Mouse (Mus musculus) liver, postnatal 0 days (tissue): ENCODE results near the gene Slc44a1. TPM values are rescaled to one million over a fixed set of nuclear protein-coding genes. Genes with fewer than 3 reads are reported as not detected.

Experiments
- ATAC-seq: fragments of 200-750 bp; cut with Nextera tagmentation; 2 replicates; pipeline ENCODE4 v1.8.0; 2017; ENCODE audit warnings: mild to moderate bottlenecking, moderate library complexity
- DNase-seq: peaks from one replicate; pipeline ENCODE4 v3.0.0-alpha.2; 2016
- H3K27ac ChIP-seq: fragments of 300-500 bp; sonication (generic); 2 replicates; pipeline ENCODE4 v1.5.1; 2014; ENCODE audit warnings: antibody characterized with exemption, moderate library complexity, mild to moderate bottlenecking, low read depth
- H3K27me3 ChIP-seq: fragments of 300-500 bp; sonication (generic); 2 replicates; pipeline ENCODE4 v1.6.1; 2014; ENCODE audit warnings: low read length, control low read depth, mixed read lengths; ENCODE audit not compliant: insufficient read depth
- H3K36me3 ChIP-seq: fragments of 300-500 bp; sonication (generic); replicated peaks from 2 replicates; pipeline ENCODE4 v1.6.1; 2014; ENCODE audit warnings: mild to moderate bottlenecking, control low read depth, low read length, moderate library complexity, mixed read lengths; ENCODE audit not compliant: insufficient read depth
- H3K4me1 ChIP-seq: fragments of 300-500 bp; sonication (generic); 2 replicates; pipeline ENCODE4 v1.6.1; 2014; ENCODE audit warnings: antibody characterized with exemption, mild to moderate bottlenecking, control low read depth; ENCODE audit not compliant: insufficient read depth
- H3K4me2 ChIP-seq: fragments of 300-500 bp; sonication (generic); 2 replicates; pipeline ENCODE4 v1.6.1; 2014; ENCODE audit warnings: low read depth, mild to moderate bottlenecking, low read length, moderate library complexity, mixed read lengths
- H3K4me3 ChIP-seq: fragments of 300-500 bp; sonication (generic); 2 replicates; pipeline ENCODE4 v1.5.1; 2014; ENCODE audit warnings: low read depth, low read length
- H3K9ac ChIP-seq: fragments of 300-500 bp; sonication (generic); replicated peaks from 2 replicates; pipeline ENCODE4 v1.6.1; 2014; ENCODE audit warnings: mild to moderate bottlenecking, moderate library complexity
- H3K9me3 ChIP-seq: fragments of 300-500 bp; sonication (generic); 2 replicates; pipeline ENCODE4 v1.6.1; 2016; ENCODE audit warnings: mild to moderate bottlenecking, control low read depth, low read length, mixed read lengths
- CTCF ChIP-seq: sonication (generic); IDR thresholded peaks from 2 replicates; pipeline ENCODE4 v1.5.1; 2016; ENCODE audit warnings: antibody characterized with exemption, low read depth
- EP300 ChIP-seq: IDR thresholded peaks from 2 replicates; pipeline ENCODE4 v1.6.1; 2016; ENCODE audit warnings: antibody characterized with exemption, low read depth, mild to moderate bottlenecking
- WGBS: fragments of 180-500 bp; shearing (Covaris S2); extraction: QIAGEN DNeasy Blood & Tissue Kit; methylation state at CpG from one replicate; pipeline ENCODE4 v1.1.7; 2014; ENCODE audit not compliant: insufficient replicate concordance; 5-methylcytosine and 5-hydroxymethylcytosine counted together
- polyA plus RNA-seq: library from polyadenylated mRNA; unstranded; fragments of >200 nt; fragmentation: Nextera tagmentation; extraction: Ambion mirVana; gene quantifications from 2 replicates; pipeline ENCODE4 v1.2.1, GENCODE M21; 2015

The Slc44a1 gene
- polyA plus RNA-seq, 1 experiment from 2014 or later: 11.6 TPM

DNA sequence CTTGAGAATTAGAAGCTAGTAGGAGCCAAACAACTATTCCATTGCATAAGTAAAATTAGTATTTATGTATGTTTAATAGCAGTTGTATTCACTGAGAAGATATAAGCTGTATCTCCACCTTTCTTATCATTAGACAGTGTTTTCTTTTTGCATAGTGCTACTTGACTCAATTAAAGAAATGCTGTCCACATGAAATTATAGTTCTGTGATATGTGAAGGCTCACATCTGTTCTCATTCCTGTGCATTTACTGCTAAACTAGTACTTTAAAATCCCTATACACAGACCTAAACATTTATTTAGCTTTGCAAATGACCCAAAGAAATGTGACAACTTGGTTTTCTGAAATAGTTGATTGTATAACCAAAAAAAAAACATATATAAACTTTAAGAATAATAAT lies 96.9 kb downstream of the Slc44a1 start:
- Histone ChIP-seq H3K4me3 (no peak overlapping the region), H3K27ac (no peak overlapping the region), H3K4me2 (no peak overlapping the region), H3K4me1 (peaks cover 6% of the 10 kb centered on the region; the same call in 1 of the 2 replicates), H3K9me3 (no peaks in the 10 kb centered on the region), H3K9ac (no peak overlapping the region), H3K27me3 (no peaks in the 10 kb centered on the region), H3K36me3 (0 out of 2 replicates have a peak, but pooled peaks cover under 1% of the 10 kb centered on the region)
- TF ChIP-seq EP300 (no peak), CTCF (no peak)
- ATAC-seq (no peak), DNase-seq (no peak)

DNA sequence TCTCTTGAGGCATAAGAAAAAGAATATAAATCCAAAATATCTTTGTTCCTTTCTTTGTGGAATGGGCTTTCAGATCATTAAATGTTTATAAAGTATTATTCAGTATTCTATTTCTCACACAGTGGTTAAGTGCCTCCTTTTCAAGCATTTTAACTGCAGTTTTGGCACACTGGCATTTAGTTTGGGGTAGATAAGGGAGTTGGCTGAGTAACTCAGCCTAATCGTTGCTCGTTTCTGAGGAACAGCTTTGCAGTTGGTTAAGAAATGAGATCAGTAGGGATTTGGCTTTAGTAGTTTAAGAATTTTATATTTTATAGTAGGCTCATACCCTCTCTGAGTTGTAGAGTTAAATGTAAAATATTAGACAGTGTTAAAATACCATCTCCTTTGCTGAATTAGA lies 97.3 kb downstream of the Slc44a1 start:
- Histone ChIP-seq H3K9me3 (no peaks in the 10 kb centered on the region), H3K27me3 (no peaks in the 10 kb centered on the region), H3K9ac (no peak overlapping the region), H3K4me1 (peaks cover 6% of the 10 kb centered on the region; the same call in 1 of the 2 replicates), H3K27ac (no peak overlapping the region), H3K4me2 (no peak overlapping the region), H3K36me3 (0 out of 2 replicates have a peak, but pooled peaks cover 2% of the 10 kb centered on the region), H3K4me3 (no peak overlapping the region)
- 55% methylated on average over 2 of the region's 2 CpGs for WGBS
- ATAC-seq: no peak
- TF ChIP-seq CTCF: no peak
- no peak for TF ChIP-seq EP300
- DNase-seq: no peak

DNA sequence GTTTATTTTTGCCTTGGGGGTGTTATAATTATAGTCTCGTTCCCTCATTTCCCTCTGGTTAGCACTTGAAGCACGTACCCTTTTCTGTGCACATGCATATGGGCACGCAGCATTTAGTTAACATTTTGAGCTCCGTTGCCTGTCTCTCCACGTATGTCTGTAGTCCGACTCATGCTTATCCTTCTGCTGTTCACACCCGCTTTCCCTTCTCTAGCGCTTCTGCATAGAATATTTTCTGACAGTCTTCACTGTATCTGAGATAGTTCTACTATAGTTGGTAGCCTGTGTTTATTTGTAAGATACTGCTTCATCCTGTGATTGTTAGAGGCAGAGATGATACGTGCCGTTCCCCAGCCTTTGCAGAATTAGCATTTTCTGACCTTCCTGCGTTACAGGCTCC lies 98.4 kb downstream of the Slc44a1 start:
- 0 out of 2 replicates have a peak, but pooled peaks cover 2% of the 10 kb centered on the region for H3K36me3 ChIP-seq

DNA sequence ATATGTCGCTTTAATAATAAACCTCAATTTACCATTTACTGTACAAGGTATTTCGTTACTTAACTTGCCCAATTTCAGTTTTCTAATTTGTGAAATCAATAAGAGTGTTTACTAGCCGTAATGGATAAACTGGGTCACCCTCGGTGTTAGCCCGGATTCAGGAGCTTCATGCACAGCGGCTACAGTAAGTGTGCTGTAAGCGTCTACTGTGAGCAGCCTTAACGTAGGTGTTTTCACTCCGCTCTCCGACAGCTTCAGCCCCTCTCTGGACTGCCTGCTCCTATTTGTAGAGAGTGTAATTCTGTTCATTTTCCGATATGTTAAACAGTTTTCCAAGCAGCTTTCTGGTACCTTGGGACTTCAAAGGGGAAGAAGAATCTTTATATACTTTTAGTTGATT lies 99.7 kb downstream of the Slc44a1 start:
- Histone ChIP-seq H3K27ac (no peak overlapping the region), H3K4me1 (peaks cover 6% of the 10 kb centered on the region; the same call in 1 of the 2 replicates), H3K4me2 (no peak overlapping the region), H3K9ac (no peak overlapping the region), H3K27me3 (no peaks in the 10 kb centered on the region), H3K9me3 (no peaks in the 10 kb centered on the region), H3K36me3 (0 out of 2 replicates have a peak, but pooled peaks cover 2% of the 10 kb centered on the region), H3K4me3 (no peak overlapping the region)
- DNase-seq (no peak), ATAC-seq (no peak)
- 74% methylated on average over 11 of the region's 11 CpGs for WGBS
- TF ChIP-seq EP300: no peak
- no peak for TF ChIP-seq CTCF

More for the DNA sequence above, 98.4 kb downstream of the Slc44a1 start:
- peaks cover 6% of the 10 kb centered on the region; the same call in 1 of the 2 replicates for H3K4me1 ChIP-seq
- H3K27me3 ChIP-seq: no peaks in the 10 kb centered on the region
- DNase-seq: no peak
- TF ChIP-seq CTCF: no peak
- no peak for TF ChIP-seq EP300
- H3K4me2 ChIP-seq: no peak overlapping the region
- no peak for ATAC-seq
- 83% methylated on average over 11 of the region's 11 CpGs for WGBS
- no peak overlapping the region for H3K27ac ChIP-seq
- no peak overlapping the region for H3K9ac ChIP-seq
- H3K4me3 ChIP-seq: no peak overlapping the region
- no peaks in the 10 kb centered on the region for H3K9me3 ChIP-seq

DNA sequence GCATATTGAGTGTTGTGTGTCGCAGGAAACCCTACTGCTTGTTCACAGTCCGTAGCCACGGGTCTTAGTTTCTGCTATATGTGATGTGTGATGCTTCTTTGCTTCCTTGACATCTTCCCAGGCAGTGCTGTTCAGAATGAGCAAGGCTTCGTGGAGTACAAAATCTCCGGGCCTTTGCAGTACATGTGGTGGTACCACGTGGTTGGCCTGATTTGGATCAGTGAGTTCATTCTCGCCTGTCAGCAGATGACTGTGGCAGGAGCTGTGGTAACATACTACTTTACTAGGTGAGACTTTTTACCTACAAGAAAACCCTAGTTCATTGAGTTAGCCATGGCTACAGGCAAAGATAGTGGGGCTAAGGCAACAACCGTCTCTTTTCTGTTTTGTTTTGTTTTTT lies 103.2 kb downstream of the Slc44a1 start:
- H3K27ac ChIP-seq: no peak overlapping the region
- H3K4me2 ChIP-seq: no peak overlapping the region
- H3K9me3 ChIP-seq: no peaks in the 10 kb centered on the region
- H3K27me3 ChIP-seq: no peaks in the 10 kb centered on the region
- no peak overlapping the region for H3K4me3 ChIP-seq
- TF ChIP-seq EP300: no peak
- no peak for TF ChIP-seq CTCF
- WGBS: 76% methylated on average over 8 of the region's 8 CpGs
- DNase-seq (no peak), ATAC-seq (no peak)
- H3K36me3 ChIP-seq: 0 out of 2 replicates have a peak, but pooled peaks cover 2% of the 10 kb centered on the region
- peaks cover 6% of the 10 kb centered on the region; the same call in 1 of the 2 replicates for H3K4me1 ChIP-seq
- H3K9ac ChIP-seq: no peak overlapping the region

DNA sequence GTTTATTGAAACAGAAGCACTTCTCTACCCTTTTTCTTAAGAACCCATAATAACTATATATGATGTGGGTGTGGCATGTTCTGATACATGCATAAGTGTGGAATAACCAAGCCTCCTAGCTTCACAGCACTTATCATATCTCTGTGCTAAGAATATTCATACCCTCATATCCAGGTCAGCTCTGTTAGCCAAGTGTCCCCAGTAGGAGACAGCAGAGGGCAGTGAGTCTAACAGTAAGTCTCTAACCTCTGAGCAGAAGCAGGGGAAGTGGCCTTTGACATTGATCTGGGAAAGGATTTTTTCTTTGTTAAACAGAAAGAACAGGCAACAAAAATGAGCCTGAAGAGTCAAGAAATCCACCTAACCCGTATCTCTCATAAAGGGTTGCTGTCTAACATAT lies 104.7 kb downstream of the Slc44a1 start:
- no peak overlapping the region for H3K4me2 ChIP-seq

DNA sequence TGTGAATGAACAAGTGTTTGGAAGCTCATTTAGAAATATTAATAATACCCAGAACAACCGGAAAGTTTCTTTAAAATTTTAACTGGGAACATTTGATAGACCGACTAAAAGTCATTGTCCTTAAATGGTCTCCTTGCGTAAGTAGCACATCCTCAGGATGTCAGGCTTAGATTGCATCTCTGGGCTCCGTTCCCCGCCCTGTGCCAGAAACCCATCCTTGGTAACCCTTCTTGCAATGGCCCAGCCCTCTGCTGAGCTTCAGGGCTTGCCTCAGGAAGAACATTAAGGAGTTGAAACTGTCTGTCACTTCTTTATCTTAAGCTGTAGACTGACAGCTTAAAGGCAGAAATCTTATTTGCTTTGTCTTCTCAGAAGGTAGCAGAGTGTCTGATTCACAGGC lies 107.2 kb downstream of the Slc44a1 start:
- ATAC-seq: no peak
- no peak overlapping the region for H3K4me2 ChIP-seq
- H3K27ac ChIP-seq: no peak overlapping the region
- 82% methylated on average over 5 of the region's 5 CpGs for WGBS
- no peak overlapping the region for H3K4me3 ChIP-seq
- no peaks in the 10 kb centered on the region for H3K27me3 ChIP-seq
- no peak for DNase-seq
- H3K9me3 ChIP-seq: no peaks in the 10 kb centered on the region
- H3K9ac ChIP-seq: no peak overlapping the region
- H3K36me3 ChIP-seq: no peaks in the 10 kb centered on the region; the same call in 1 of the 2 replicates
- TF ChIP-seq EP300 (no peak), CTCF (no peak)
- no peaks in the 10 kb centered on the region for H3K4me1 ChIP-seq

More for the DNA sequence above, 104.7 kb downstream of the Slc44a1 start:
- DNase-seq: no peak
- no peak overlapping the region for H3K4me3 ChIP-seq
- peaks cover 2% of the 10 kb centered on the region; the same call in 1 of the 2 replicates for H3K36me3 ChIP-seq
- peaks cover 6% of the 10 kb centered on the region; the same call in 1 of the 2 replicates for H3K4me1 ChIP-seq
- H3K9ac ChIP-seq: no peak overlapping the region
- ATAC-seq: no peak
- no peak overlapping the region for H3K27ac ChIP-seq
- H3K27me3 ChIP-seq: no peaks in the 10 kb centered on the region
- no peak for TF ChIP-seq EP300
- TF ChIP-seq CTCF: peak; percentile 50
- H3K9me3 ChIP-seq: no peaks in the 10 kb centered on the region
- 67% methylated on average over 1 of the region's 1 CpGs for WGBS
